Mouse (Mus musculus): ENCODE data around the gene Map3k21.

DNA sequence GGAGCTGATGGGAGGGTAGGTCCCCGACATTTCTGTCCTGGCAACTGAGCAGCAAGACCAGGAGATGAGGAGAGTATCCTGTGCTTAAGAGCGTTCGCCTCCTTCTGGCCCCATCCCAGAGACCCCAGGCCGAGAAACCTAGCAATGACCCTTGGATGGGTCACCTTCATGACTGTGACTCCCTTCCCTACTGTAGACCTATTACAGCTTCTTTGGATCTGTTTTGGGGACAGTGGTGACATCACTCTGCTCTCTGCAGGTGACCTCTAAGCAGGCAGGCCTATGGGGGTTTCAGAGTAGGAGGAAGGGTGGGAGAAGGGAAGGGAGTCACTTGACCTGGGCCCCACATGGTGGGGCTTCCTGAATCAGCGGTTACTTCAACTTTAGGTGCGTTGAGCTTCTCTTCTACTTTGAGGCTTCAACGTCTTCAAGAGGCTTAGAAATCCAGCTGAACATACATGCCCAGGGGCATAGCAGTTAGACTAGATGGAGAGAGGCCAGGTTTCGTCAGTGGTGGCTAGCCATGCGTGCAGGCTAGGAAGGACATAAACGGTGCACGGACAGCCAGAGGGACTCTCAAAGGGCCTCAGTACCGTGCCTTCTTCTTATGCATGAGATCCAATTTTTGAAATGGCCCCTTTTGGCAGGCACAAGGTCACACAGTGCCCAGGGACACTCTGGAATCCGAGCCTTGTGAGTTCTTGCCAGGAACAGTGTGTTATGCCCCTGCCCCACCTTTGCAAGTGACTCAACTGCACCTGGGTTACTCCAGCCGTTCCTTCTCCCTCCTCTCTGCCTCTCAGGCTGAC, 86.0 kb downstream of the Map3k21 start:
- TF ChIP-seq CTCF (IDR thresholded peaks at IDR 0.05; ENCODE audit: control insufficient read depth, insufficient read depth, insufficient replicate concordance, low read depth, low read length) (no peak), POLR2A (IDR thresholded peaks at IDR 0.05; ENCODE audit: control insufficient read depth, low read depth, low read length) (no peak)
